Mouse (Mus musculus) frontal cortex, postnatal 10 days (tissue): ENCODE measurements around the gene Car14.
"Not testable (repeated sequence)": the region's sequence is repeated elsewhere in the genome, so short reads cannot be mapped to it uniquely, and the experiment has no call there.

Source experiments
- DNase-seq, 2 experiments: peaks; one replicate each; pipeline ENCODE4 v3.0.0; 2022; ENCODE audit warnings: low spot score in 2 of 2, mixed read lengths in 1 of 2

Gene Car14

GRCm38 (mm10) chr3:95857050-95857449, 47.4 kb downstream of the Car14 start:
- DNase-seq, result not testable (repeated sequence)

GRCm38 (mm10) chr3:95856115-95856514, 48.4 kb downstream of the Car14 start:
- no peak for DNase-seq

DNA sequence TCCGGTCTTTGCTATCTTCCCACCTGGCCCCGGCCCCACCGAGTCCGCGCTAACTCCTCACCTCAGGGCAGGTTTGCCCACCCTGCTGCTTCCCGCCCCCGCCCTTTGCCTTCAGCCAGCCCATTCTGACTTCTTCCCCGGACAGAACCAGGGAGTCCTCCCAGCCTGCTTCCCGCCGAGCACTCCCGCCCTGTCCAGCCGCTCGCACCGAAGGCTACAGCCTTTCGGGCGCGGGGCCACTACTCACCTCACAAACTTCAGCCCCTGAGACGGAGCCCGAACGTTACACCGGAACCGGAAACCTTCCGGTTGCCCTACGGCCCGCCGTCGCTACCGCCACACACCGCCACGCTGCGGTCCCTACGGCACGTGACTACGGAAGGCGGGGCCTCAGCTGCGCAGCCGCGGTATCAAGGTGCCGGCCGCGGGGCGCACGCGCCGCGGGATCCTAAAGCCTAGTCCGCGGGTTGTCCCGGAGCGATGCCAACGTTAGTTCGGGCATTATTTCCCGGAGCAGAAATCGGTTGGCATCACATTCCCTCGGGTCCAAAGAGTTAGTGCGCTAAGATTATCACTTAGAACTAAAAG, 48.9 kb downstream of the Car14 start, which contains the start of gene Prpf3:
Gene Prpf3, minus strand, starts transcription at position 384 of the 588 bp plus-strand sequence.
- DNase-seq, result peak; percentile 88 to 92

DNA sequence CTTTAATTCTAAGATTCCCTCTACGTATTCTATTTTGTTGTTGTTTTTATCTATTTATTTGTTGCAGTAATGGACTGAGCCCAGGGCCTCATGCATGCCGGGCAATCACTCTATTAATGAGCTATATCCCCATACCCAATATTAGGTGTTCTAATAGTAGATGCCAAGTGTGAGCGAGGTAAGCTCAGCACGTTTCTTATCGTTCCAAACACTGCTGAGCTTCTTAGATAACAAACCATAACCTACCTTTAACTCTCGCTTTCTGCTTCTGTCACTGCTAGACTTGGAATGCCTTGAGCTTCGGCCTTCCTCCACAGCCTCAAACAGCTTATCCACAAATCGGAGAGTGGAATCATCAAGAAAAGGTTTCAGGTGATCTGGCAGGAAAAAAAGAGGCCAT, 53.2 kb downstream of the Car14 start:
- no peak for DNase-seq

DNA sequence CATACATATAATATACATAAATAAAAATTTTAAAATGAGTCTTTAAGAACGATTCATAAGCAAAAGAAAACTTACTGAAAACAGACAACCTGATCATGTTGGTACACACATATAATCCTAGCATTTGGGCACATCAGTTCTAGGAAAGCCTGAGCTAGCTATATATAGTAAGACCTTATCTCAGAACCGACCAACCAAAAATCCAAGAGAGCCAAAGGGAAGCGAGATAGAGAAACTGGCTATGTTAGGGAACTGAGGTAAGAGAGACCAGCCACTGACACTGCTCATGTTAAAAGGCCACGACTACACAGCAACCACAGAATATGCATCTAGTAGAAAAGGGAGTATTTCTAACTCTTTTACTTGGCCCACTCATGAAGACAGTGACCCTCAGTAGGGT, 53.9 kb downstream of the Car14 start:
- DNase-seq, result no peak
